Mouse (Mus musculus): ENCODE data around the gene Prdm9.
A peak's percentile ranks its signal among the peaks of the same experiment; 100 is the strongest.
"Not testable (repeated sequence)": the region's sequence is repeated elsewhere in the genome, so short reads cannot be mapped to it uniquely, and the experiment has no call there.

Gene Prdm9

GRCm38 (mm10) chr17:15564014-15564927 is at the start of gene Prdm9:
Prdm9 (minus strand) TSS chr17:15564354.
- peak; percentile 99 for DNase-seq (ENCODE audit: low spot score)

- no peak for DNase-seq (ENCODE audit: low spot score)
Observed at GRCm38 (mm10) chr17:15599496-15599895, 35.3 kb upstream of the Prdm9 start.

GRCm38 (mm10) chr17:15591216-15591881 is 27.2 kb upstream of the Prdm9 start:
- no peak for DNase-seq (ENCODE audit: low spot score)

GRCm38 (mm10) chr17:15588116-15588515 is 24.0 kb upstream of the Prdm9 start:
- no peak for DNase-seq (ENCODE audit: low spot score)

GRCm38 (mm10) chr17:15585691-15586090 is 21.5 kb upstream of the Prdm9 start:
- DNase-seq (ENCODE audit: low spot score): no peak

GRCm38 (mm10) chr17:15583071-15583470 is 18.9 kb upstream of the Prdm9 start:
- no peak for DNase-seq (ENCODE audit: low spot score)

- no peak for DNase-seq (ENCODE audit: low spot score)
Observed at GRCm38 (mm10) chr17:15580072-15580447, 15.9 kb upstream of the Prdm9 start.

GRCm38 (mm10) chr17:15579410-15580071 is 15.4 kb upstream of the Prdm9 start:
- no peak for DNase-seq (ENCODE audit: low spot score)

- peak; percentile 18 for DNase-seq (ENCODE audit: low spot score)
Observed at GRCm38 (mm10) chr17:15577291-15577694, 13.1 kb upstream of the Prdm9 start.

GRCm38 (mm10) chr17:15575056-15575455 is 10.9 kb upstream of the Prdm9 start:
- no peak for DNase-seq (ENCODE audit: low spot score)

GRCm38 (mm10) chr17:15566908-15567307 is 2.8 kb upstream of the Prdm9 start:
- no peak for DNase-seq (ENCODE audit: low spot score)

- DNase-seq (ENCODE audit: low spot score): no peak
Observed at GRCm38 (mm10) chr17:15564928-15565300, 760 bp upstream of the Prdm9 start.

- no peak for DNase-seq (ENCODE audit: low spot score)
Observed at GRCm38 (mm10) chr17:15559946-15560345, 4.2 kb downstream of the Prdm9 start.

GRCm38 (mm10) chr17:15549713-15550112 is 14.4 kb downstream of the Prdm9 start:
- no peak for DNase-seq (ENCODE audit: low spot score)

- no peak for DNase-seq (ENCODE audit: low spot score)
Observed at GRCm38 (mm10) chr17:15546440-15546839, 17.7 kb downstream of the Prdm9 start.

GRCm38 (mm10) chr17:15543868-15544267 is 20.3 kb downstream of the Prdm9 start:
- not testable (repeated sequence) for DNase-seq (ENCODE audit: low spot score)

- DNase-seq (ENCODE audit: low spot score): no peak
Observed at GRCm38 (mm10) chr17:15540309-15540708, 23.8 kb downstream of the Prdm9 start.

GRCm38 (mm10) chr17:15536457-15536904 is 27.7 kb downstream of the Prdm9 start:
- peak; percentile 20 for DNase-seq (ENCODE audit: low spot score)

- no peak for DNase-seq (ENCODE audit: low spot score)
Observed at GRCm38 (mm10) chr17:15535943-15536342, 28.2 kb downstream of the Prdm9 start.

GRCm38 (mm10) chr17:15535162-15535800 is 28.9 kb downstream of the Prdm9 start:
- DNase-seq (ENCODE audit: low spot score): no peak

- no peak for DNase-seq (ENCODE audit: low spot score)
Observed at GRCm38 (mm10) chr17:15530141-15530540, 34.0 kb downstream of the Prdm9 start.

- no peak for DNase-seq (ENCODE audit: low spot score)
Observed at GRCm38 (mm10) chr17:15528887-15529286, 35.3 kb downstream of the Prdm9 start.

All from yolk sac, embryonic 10.5 days (tissue).